Mouse (Mus musculus) gastrocnemius, postnatal 36 days (tissue): ENCODE results near the gene Prss38. TPM values are rescaled to one million over a fixed set of nuclear protein-coding genes. Genes with fewer than 3 reads are reported as not detected.

Experiments used
- DNase-seq, 2 experiments: peaks; one replicate each; pipeline ENCODE4 v3.0.0; 2022
- intact Hi-C: fragments of 180-260 bp; cut with DNase I; formaldehyde crosslinking; loops from one replicate; pipeline ENCODE4 v1.15.1; 2025
- microRNA-seq, 2 experiments: library from miRNA; unstranded; fragments of <30 nt; microRNA quantifications; one replicate each; pipeline ENCODE4 v1.2.0; 2021
- total RNA-seq, 2 experiments: library from RNA; stranded (reverse); gene quantifications; 2 replicates each; pipeline ENCODE4 v1.2.3; 2021

Prss38 gene
- total RNA-seq, 2 experiments from 2014 or later: not detected

DNA sequence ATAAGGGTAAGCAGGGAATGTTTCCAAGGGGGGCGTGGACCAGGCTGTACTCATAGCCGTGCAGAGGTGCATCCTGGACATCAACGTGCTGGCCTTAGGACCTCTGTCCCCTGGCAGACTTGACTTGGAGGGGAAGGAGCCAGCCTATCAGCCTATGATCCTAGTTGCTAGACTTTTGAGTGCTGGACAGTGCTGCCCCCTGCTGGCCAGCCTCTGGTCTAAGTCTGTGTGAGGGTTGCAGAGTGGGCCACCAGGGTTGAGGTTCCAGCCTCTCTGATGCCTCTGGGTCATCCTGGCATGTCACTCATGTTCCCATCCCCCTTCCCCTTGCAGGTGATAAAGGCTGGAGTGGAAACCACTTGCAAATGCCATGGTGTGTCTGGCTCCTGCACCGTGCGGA, 44.9 kb downstream of the Prss38 start:
- intact Hi-C loops: loop anchor here (1.0 kb wide), 1 partner anchor 23 kb away; no protein-coding TSS in a partner anchor
- DNase-seq: peak; percentile 74 to 78

DNA sequence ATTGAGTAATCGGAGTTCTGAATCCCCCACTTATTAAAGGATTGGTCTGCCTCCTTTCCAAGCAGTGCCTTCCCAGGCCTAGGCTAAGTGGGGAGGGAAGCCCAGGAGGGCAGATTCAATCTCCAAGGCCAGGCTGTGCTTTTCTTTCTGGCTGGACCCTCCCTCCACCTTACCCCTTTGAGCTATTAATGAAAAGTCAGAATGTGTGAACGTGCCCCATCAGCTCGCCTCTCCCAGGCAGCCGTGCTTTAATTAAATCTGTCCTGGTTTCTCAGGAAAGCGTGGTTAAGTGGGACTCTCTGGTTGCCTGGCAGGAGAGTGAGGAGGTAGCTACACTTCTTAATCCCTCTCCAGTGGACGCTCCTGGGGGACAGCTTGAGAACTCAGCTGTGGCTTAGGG, 45.8 kb downstream of the Prss38 start:
- DNase-seq: no peak
- intact Hi-C loops: loop anchor here (1.0 kb wide), 1 partner anchor 22 kb away; no protein-coding TSS in a partner anchor

DNA sequence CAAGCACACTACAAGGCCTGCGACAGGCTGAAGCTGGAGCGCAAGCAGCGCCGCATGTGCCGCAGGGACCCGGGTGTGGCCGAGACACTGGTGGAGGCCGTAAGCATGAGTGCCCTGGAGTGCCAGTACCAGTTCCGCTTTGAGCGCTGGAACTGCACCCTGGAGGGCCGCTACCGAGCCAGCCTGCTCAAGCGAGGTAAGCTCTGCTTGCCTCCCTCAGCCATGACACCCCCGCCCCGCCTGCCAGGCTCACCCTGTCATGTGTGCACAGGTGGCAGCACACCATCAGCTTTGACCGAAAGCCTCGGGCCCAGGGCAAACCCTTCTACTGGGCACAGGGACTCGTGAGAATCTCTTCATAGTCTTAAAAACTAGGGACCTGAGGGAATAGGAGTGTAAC, 47.8 kb downstream of the Prss38 start:
- intact Hi-C loops: no loop called here
- DNase-seq: no peak

DNA sequence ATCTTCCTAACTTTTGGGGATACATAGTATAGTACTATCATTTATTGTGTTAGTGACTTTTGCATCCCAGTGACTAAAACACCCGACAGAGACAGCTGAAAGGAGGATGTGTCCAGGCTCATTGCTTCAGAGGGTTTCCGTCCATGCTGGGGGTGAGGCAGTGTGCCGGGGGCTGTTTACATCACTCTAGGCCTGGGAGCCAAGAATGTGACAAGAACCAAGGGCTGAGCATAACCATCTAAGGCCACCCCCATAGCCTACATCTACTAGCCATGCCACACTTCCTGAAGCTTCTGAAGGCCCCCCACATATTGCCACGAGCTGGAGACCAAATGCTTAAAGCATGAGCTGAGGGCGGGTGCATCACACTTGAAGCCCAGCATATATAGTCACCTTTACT, 50.7 kb downstream of the Prss38 start:
- DNase-seq: no peak
- intact Hi-C loops: no loop called here

DNA sequence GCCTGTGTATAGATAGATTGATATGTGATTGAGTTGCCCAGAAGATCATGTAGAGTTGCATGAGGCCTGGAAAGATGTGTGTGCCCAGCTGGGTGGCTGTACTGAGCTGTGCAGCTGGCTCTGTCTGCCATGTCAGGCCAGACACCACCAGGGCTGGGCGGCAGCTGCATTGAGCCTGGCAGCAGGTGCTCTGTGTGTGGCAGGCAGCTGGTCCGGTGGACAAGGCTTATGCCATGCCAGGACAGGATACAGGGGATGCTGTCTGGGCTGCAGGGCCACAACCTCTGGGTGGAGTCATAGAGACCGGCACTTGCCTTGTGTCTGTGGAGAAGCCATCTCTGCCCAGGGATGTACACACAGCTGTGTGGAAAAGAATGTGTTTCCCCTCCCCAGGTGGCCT, 52.5 kb downstream of the Prss38 start:
- no peak for DNase-seq

More for the DNA sequence above, 52.5 kb downstream of the Prss38 start:
- intact Hi-C loops: no loop called here

Small RNA genes within 50 kb of the gene (microRNA-seq; reads per million reads assigned to microRNA genes)
- 0 reads per million in 2 experiments for gene Gm24756

Other genes starting within 250 kb of the Prss38 start
- gene Obscn, start 239.3 kb downstream of the Prss38 start, total RNA-seq: 1,000 to 10,000 TPM; 1,369 to 1,614 TPM
- 10 to 100 TPM in 1 of 2 experiments, 1 to 10 TPM in 1; 7.4 to 10.4 TPM for gene Iba57, start 211.9 kb downstream of the Prss38 start, total RNA-seq
- gene Gjc2, start 192.4 kb downstream of the Prss38 start, total RNA-seq: under 1 TPM; 0.23 to 0.42 TPM
- gene Guk1, start 183.4 kb downstream of the Prss38 start, total RNA-seq: 10 to 100 TPM; 21.2 to 24.7 TPM
- gene Mrpl55, start 173.2 kb downstream of the Prss38 start, total RNA-seq: 10 to 100 TPM; 47.5 to 49.6 TPM
- gene 2310033P09Rik, start 167.3 kb downstream of the Prss38 start, total RNA-seq: 1 to 10 TPM; 2.7 to 3.5 TPM
- 100 to 1,000 TPM; 192 to 206 TPM for gene Arf1, start 147.4 kb downstream of the Prss38 start, total RNA-seq
- not detected for gene Wnt3a, start 84.9 kb downstream of the Prss38 start, total RNA-seq
- gene Wnt9a, start 68.7 kb downstream of the Prss38 start, total RNA-seq: 1 to 10 TPM; 8.4 to 9.5 TPM
- 1 to 10 TPM; 6.9 to 8.2 TPM for gene Jmjd4, start 74.4 kb upstream of the Prss38 start, total RNA-seq
- 10 to 100 TPM; 19.5 to 20.5 TPM for gene Snap47, start 75.5 kb upstream of the Prss38 start, total RNA-seq
- gene Zfp867, start 96.8 kb upstream of the Prss38 start, total RNA-seq: 1 to 10 TPM; 1.8 to 2.8 TPM
- gene Zkscan17, start 151.1 kb upstream of the Prss38 start, total RNA-seq: 10 to 100 TPM; 14.8 to 17.1 TPM
- gene Nlrp3, start 165.9 kb upstream of the Prss38 start, total RNA-seq: under 1 TPM in 1 of 2 experiments, not detected in 1; 0.10 TPM
- gene Olfr222, start 200.6 kb upstream of the Prss38 start, total RNA-seq: not detected
- not detected for gene Olfr223, start 217.6 kb upstream of the Prss38 start, total RNA-seq